Mouse (Mus musculus) mesoderm, embryonic 11.5 days (tissue): ENCODE results near the gene Bhlha15.

Source experiments
- DNase-seq: peaks from one replicate; pipeline ENCODE4 v3.0.0-alpha.2; 2012; ENCODE audit warnings: low read depth, low spot score

Bhlha15 gene

DNA sequence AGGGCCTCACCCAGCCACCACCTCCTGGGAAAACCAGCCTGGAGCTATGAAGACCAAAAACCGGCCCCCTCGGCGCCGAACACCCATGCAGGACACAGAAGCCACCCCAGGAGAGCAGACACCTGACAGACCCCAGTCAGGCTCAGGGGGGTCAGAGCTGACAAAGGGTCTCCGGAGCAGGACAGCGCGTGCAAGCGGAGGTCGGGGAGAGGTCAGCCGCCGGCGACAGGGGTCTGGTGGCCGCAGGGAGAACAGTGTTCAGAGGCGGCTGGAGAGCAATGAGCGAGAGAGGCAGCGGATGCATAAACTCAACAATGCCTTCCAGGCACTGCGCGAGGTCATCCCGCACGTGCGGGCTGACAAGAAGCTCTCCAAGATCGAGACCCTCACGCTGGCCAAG is 940 bp downstream of the Bhlha15 start:
- peak; percentile 35 for DNase-seq

- DNase-seq, result no peak
Observed at GRCm38 (mm10) chr5:144192673-144193072, 2.6 kb downstream of the Bhlha15 start.

GRCm38 (mm10) chr5:144194416-144194815 is 4.3 kb downstream of the Bhlha15 start:
- DNase-seq, result no peak

DNA sequence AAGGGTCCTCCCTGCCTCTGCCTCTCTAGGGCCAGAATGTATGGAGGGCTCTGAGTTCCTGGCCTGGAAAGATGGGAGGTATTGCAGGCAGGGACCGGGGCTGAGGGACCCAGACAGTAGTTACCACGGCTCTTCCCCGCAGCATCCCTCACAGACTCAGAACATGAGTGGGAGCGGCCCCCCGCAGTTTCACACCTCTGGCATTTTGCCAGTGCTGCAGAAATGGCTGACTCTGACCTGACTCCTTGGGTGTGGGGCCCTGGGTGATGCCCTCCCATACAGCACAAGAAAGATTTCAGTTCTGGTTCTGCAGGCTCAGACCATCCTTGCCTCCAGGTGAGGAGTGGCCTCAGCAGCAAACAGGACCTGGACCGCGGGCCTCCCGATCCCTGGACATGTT is 5.5 kb downstream of the Bhlha15 start:
- DNase-seq, result no peak

DNA sequence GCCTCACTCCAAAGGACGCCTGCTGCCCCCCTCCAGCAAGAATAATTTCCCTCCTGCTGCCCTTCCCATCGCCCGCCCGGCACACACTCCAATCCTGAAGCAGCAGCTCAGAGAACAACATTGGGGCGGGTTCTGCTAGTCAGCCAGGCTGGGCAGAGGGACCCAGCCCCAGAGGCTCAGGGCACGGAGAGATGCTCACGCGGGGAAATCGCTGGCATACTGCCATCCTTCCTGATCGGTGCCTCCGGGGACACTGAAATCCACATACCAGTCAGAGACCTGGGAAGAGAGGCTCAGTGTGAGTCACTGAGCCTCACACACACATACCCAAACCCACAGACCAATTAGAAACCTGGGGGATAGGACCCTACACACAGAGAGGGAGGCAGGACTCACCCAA is 10.5 kb downstream of the Bhlha15 start:
- no peak for DNase-seq

- no peak for DNase-seq
Observed at GRCm38 (mm10) chr5:144202430-144202829, 12.3 kb downstream of the Bhlha15 start.

DNA sequence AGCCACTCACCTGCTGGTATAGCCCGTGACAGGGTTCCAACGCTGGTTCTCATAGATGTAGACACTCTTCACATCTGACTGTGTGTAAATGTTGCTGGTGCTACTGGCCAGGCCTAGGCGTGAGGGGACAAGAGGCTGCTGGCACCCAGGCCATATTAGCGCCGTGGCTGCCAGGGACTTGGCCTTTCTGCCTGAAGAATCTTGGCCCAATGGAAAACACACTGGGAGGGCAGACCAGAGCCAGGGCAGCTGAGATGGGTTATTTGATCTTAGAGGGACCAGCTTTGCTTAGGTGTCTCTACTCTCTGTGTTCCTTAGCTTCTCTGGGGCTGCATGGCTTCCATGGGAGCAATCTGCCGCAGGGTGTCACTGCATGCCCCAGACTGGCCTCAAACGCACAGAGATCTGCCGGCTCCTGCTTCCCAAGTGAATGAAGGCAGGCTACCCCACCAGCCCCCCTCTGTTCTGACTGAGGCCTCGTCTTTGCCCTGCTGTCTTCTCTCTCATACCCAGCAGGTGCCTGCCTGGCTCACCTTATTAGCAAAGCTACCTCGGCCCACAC is 13.4 kb downstream of the Bhlha15 start:
- DNase-seq, result no peak

DNA sequence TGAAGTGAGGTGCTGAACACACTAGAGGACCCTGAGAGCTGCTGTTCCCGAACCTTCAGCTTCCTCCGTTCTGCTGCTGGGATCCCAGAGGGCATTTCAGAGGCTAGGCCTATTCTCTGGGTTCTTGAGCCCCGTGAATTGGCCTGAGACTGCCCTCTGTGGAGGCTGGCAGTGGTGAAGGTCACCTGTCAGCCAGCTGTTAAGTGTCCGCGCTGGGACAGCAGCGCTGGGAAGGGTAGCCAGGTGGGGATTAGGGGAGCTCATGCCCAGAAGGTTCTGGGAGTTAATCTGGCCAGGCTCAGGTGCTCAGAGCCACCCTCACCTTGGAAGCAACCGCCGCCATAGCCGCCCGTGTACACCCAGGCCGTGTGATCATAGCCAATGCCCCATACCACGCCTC is 14.2 kb downstream of the Bhlha15 start:
- DNase-seq, result no peak

GRCm38 (mm10) chr5:144204911-144205310 is 14.8 kb downstream of the Bhlha15 start:
- DNase-seq, result no peak

DNA sequence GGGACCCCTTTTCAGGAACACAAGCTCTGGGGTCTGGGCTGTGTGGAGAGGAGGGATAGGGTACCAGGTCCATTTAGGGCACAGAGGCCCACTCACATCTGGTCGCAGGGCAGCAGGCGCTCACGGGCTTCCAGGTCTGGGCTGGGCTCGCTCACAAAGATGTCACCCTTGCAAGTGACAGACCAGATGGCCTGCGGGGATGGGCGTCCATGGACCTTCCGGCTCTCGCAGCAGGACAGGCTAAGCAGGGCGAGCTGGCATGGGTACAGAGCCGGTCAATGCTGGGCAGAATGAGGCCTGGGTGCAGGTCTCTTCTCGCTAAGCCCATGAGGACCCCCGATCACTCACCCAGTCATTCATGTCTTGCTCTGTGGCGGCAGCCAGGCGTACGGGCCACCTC is 16.0 kb downstream of the Bhlha15 start:
- no peak for DNase-seq

GRCm38 (mm10) chr5:144207478-144207877 is 17.4 kb downstream of the Bhlha15 start:
- DNase-seq, result peak; percentile 39

- DNase-seq, result peak; percentile 65
Observed at GRCm38 (mm10) chr5:144214453-144214852, 24.4 kb downstream of the Bhlha15 start.

DNA sequence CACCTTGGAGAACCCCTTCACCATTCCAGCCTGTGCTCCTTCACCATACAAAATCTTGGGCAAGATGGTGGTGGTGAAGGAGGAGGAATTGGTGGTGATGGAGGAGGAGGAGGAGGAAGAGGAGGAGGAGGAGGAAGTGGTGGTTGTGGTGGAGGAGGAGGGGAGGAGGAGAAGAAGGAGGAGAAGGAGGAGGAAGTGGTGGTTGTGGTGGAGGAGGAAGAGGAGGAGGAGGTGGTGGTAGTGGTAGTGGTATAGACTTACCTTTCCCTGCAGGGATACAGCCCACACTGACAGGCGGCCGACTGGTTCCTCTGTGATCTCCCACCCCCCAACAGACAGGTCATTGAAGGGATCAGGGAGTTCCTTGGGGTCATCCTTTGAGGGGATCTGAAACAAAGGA is 25.9 kb downstream of the Bhlha15 start:
- DNase-seq, result no peak

GRCm38 (mm10) chr5:144218061-144218460 is 28.0 kb downstream of the Bhlha15 start:
- no peak for DNase-seq

- DNase-seq, result peak; percentile 22
Observed at GRCm38 (mm10) chr5:144219306-144219705, 29.2 kb downstream of the Bhlha15 start.

- no peak for DNase-seq
Observed at GRCm38 (mm10) chr5:144219936-144220335, 29.9 kb downstream of the Bhlha15 start.

DNA sequence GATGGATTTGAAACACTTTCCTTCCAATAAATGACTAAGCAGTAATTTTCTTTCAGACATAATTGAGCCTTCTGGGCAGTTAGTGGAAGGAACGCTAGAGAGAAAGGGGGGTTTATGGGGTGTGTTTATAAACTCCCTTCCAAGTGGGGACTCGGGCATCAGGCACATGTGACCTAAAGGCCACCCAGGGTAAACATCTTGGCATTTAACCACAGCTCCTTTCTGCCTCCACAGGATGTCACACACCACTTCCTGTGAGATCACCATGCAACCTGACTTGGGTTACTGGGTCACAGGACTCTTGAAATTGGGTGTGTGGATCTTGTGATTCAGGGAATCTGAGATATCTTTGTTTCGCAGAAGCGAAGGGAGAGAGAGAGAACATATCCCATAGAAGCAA is 31.2 kb downstream of the Bhlha15 start:
- no peak for DNase-seq

DNA sequence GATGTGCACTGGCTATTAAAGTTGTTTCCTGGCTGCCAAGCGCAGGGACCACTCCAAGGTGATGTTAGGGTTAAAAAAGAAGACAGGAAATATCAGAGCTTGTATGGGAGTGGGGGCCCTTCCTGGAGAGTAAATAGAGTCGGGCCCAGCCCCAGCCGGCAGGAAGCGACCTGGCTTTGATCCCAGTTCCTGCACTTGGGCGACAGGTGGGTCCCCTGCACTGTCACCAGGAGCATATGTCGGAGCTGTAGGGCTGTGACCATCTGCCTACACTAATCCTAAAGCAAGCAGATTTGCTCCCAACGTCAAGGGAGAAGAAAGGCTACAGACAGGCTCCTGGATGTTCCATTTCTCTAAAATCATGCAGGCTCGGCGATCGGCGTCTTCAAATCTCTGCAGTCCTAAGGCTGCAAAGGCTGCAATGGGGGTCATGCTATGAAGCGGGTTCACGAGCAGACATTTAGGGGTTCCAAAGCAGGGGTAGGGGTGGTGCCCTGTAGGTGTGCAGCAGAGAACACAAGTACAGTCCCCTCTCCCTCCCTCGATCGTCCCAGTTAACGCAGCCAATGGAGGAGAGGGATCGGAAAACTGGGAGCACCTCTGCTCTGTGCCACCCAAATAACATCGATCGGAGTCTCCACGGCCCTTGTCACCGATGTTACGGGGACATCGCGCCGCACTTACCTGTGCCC is 32.9 kb downstream of the Bhlha15 start:
- no peak for DNase-seq

DNA sequence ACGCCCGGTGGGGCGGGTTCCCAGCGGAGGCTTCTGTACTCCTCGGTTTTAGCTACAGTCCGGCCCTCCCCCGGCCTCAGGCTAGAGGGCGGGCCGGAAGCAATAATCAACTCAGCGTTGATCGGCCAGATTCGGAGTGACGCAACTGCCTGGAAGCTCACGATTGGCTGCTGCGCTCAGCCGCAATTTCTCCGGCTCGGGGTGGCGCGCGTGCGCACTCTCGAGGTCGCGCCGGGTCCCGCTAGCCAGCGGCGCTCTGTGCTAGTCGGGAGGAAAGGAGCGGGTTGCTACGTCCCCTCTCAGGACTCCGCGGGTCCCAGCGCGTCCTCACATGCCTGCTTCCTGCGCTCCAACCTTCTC is 33.4 kb downstream of the Bhlha15 start, which contains the start of gene Tecpr1:
TSS of gene Tecpr1 (minus strand) at position 113 of the 360 bp plus-strand sequence.
- DNase-seq, result peak; percentile 95

- no peak for DNase-seq
Observed at GRCm38 (mm10) chr5:144223899-144224816, 34.1 kb downstream of the Bhlha15 start.

GRCm38 (mm10) chr5:144226220-144226619 is 36.1 kb downstream of the Bhlha15 start:
- DNase-seq, result no peak

- no peak for DNase-seq
Observed at GRCm38 (mm10) chr5:144230216-144230615, 40.1 kb downstream of the Bhlha15 start.

GRCm38 (mm10) chr5:144231410-144231809 is 41.3 kb downstream of the Bhlha15 start:
- no peak for DNase-seq
